Mouse (Mus musculus): ENCODE measurements around the gene Xaf1.
"Not testable (repeated sequence)": the region's sequence is repeated elsewhere in the genome, so short reads cannot be mapped to it uniquely, and the experiment has no call there.

The Xaf1 gene

DNA sequence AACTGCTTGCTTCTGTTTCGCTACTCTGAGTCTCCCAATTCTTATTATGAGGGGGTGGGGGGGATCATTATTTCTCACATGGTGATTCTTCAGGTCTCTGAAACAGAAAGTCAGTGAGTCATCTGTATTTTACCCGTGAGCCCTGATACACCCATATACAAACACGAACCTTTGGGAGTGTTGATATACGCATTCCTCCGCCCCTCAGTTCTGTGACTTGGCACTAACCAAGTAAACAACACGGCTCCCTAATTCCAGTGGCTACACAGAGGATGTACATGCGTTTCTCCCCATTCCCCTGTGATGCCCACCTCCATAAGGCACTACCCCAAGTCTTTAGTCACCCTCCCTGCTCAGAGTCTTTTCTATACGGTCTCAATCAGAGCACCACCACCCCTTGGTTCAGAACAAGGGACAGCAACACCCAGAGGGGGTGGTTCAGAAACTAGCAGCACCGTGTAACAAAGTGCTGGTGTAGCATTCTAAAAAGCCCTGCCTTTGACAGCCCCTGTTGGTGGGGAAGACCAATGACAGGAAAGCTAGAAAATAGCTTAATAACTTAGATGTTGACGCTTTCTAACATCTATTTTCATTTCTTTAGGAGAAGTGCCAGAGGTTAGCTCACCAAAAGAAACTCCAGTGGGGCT lies 10.0 kb downstream of the Xaf1 start:
- DNase-seq (ENCODE audit: low spot score in 2 of 2) = no peak

GRCm38 (mm10) chr11:72314151-72314895 lies 12.9 kb downstream of the Xaf1 start, which contains the start of gene Fbxo39:
Gene Fbxo39 (plus strand): TSS chr11:72314444.
- DNase-seq (ENCODE audit: low spot score in 2 of 2) = no peak

- DNase-seq (ENCODE audit: low spot score in 2 of 2) = no peak
These were observed 16.6 kb downstream of the Xaf1 start for GRCm38 (mm10) chr11:72318026-72318425.

- DNase-seq (ENCODE audit: low spot score in 2 of 2) = no peak
These were observed 23.0 kb downstream of the Xaf1 start for GRCm38 (mm10) chr11:72324431-72324830.

DNA sequence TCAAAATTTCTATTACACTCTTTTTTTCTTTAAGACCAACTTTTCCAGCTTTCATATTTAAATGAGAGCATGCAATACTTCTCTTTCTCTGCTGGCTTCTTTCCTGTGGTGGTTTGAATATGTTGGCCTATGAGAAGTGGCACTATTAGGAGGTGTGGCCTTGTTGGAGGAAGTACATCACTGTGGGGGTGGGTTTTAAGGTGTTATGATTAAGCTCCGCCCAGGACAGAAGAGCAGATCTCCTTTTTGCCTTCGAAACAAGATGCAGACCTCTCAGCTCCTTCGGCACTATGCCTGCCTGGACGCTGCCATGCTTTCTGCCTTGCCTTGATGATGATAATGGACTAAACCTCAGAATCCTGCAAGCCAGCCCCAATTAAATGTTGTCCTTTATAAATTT lies 24.3 kb downstream of the Xaf1 start:
- no peak for DNase-seq (ENCODE audit: low spot score in 2 of 2)

- no peak for DNase-seq (ENCODE audit: low spot score in 2 of 2)
These were observed 31.7 kb downstream of the Xaf1 start for GRCm38 (mm10) chr11:72332951-72333667.

GRCm38 (mm10) chr11:72334653-72335052 lies 33.2 kb downstream of the Xaf1 start:
- no peak for DNase-seq (ENCODE audit: low spot score in 2 of 2)

- no peak for DNase-seq (ENCODE audit: low spot score in 2 of 2)
These were observed 35.3 kb downstream of the Xaf1 start for GRCm38 (mm10) chr11:72336726-72337125.

DNA sequence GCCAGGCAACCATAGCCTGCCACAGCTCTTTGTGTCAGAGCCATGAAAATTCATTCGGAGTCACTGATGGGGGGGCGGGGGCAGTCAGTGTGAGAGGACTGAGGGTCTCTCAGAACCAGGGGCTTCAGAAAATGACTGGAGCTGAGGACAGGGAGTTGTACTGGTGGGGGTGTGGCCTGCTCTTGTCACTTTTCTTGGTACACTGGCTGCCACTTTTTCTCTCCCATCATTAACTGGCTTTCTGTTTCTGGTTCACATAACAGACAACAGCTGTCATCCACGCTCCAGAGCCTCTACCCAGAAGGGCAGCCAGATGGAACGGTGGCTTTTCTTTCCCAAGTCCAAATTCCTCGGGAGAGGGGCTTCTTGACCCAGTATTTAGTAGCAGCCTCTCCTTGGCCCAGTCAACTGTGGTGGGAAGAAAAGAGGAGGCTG lies 37.0 kb downstream of the Xaf1 start:
- no peak for DNase-seq (ENCODE audit: low spot score in 2 of 2)

DNA sequence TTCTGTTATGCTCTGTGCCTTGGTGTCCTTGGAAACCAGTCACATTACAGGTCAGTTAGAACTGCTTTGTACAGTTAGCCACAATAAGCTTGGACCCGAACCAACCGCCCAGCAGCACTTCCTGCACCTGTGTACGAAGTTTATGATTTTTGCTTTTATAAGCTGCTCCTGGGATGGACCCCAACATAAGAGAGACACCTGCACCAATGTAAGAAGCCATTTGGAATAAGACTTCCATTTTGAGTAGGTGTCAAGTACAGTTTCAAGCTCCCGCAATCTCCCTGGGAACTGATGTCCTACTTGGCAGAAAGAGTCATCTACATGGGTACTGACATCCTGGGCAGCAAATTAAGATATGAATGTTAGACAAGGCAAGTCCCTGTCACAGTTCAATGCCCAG lies 38.3 kb downstream of the Xaf1 start:
- no peak for DNase-seq (ENCODE audit: low spot score in 2 of 2)

DNA sequence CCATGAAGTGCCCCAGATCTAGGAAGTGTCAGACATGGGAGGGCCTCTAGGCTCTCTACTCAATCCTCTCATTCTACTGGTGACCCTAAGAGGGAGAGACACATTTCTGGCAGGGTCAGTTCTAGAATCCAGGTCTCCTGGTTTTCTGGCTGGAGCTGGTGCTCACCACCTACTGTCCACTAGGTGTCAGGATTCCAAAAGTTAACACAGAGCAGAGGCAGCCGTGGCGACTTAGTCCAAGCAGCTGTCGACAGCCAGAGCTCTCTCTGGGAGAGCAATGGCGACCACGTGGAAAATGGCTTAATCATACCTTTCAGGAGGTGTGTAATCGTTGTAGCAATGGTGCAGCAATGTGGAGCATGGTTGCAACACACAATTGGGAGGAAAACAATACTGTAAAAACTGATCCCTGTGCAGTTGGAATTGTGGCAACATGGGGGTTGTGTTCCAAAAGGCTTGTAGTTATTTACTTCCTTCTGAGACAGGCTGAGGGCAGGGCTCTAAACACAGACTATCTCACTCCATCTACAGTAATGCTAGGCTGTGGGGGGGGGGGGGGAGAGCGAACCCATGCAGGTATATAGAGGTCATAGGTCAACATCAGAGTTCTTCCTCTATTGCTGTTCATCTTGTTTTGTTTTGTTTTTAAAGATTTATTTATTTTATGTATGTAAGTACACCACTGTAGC lies 41.3 kb downstream of the Xaf1 start:
- peak in 1 of 2 experiments; percentile 20 for DNase-seq (ENCODE audit: low spot score in 2 of 2)

- not testable (repeated sequence) for DNase-seq (ENCODE audit: low spot score in 2 of 2)
These were observed 41.8 kb downstream of the Xaf1 start for GRCm38 (mm10) chr11:72343238-72343625.

DNA sequence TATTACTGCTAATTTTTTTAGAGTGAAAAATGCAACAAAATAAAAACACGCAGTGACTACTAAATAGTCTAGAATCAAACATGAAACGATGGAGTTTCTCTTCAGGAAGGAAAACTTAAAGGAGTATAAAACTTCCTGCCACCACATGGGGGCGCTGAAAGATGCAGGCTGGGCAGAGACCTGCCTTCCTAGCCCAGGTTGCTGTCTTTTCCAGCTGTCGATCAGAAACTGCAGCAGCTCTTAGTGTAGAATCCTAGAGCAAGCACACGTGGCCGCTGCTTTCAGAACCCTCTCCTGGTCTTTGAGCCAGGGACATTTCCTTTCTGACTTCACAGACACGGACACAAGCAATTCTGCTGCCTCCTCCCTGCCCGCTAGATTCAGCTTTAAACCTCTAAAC lies 42.5 kb downstream of the Xaf1 start:
- DNase-seq (ENCODE audit: low spot score in 2 of 2) = peak in 1 of 2 experiments; percentile 32

GRCm38 (mm10) chr11:72344486-72344885 lies 43.1 kb downstream of the Xaf1 start:
- DNase-seq (ENCODE audit: low spot score in 2 of 2) = no peak

DNA sequence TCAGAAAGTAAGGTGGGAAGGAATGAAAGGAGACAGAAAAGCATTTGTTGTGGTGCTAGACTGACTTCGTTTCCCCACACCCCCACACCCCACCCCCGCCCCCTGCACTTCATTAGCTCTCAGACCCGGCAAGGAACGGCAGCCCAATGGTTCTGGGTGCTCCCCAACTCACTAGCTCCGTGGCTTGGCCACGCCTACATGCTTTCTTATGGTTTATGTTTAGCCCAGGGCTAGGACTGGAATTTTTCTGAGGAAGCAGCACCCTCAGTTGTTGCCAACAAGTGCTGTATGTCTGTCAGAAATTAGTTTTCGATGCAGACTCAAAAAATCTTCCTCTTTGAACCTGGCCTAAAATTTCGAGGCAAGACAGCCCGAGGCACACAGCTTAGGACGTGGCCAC lies 47.1 kb downstream of the Xaf1 start:
- DNase-seq (ENCODE audit: low spot score in 2 of 2) = no peak

GRCm38 (mm10) chr11:72349016-72349415 lies 47.6 kb downstream of the Xaf1 start:
- no peak for DNase-seq (ENCODE audit: low spot score in 2 of 2)

DNA sequence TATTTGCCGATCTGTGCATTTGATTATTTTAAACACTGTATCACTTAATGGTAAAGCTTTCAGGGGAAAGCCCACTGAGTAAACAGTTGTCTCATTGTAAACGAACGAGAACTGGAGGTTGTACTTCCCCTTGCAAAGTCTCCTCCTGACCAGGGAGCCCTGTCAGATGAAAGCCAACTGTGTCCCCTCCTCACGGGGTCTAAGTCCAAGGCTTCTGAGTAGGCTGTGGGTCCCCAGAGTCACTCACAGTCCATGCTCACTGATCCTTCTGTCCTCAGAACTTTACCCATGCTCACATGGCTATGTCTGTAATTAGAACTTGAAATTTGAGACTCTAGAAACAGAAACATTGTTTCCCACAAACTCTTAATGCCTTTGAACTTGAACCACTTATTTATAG lies 48.2 kb downstream of the Xaf1 start:
- no peak for DNase-seq (ENCODE audit: low spot score in 2 of 2)

- no peak for DNase-seq (ENCODE audit: low spot score in 2 of 2)
These were observed 50.8 kb downstream of the Xaf1 start for GRCm38 (mm10) chr11:72352272-72352671.

- DNase-seq (ENCODE audit: low spot score in 2 of 2) = no peak
These were observed 51.8 kb downstream of the Xaf1 start for GRCm38 (mm10) chr11:72353186-72353585.

DNA sequence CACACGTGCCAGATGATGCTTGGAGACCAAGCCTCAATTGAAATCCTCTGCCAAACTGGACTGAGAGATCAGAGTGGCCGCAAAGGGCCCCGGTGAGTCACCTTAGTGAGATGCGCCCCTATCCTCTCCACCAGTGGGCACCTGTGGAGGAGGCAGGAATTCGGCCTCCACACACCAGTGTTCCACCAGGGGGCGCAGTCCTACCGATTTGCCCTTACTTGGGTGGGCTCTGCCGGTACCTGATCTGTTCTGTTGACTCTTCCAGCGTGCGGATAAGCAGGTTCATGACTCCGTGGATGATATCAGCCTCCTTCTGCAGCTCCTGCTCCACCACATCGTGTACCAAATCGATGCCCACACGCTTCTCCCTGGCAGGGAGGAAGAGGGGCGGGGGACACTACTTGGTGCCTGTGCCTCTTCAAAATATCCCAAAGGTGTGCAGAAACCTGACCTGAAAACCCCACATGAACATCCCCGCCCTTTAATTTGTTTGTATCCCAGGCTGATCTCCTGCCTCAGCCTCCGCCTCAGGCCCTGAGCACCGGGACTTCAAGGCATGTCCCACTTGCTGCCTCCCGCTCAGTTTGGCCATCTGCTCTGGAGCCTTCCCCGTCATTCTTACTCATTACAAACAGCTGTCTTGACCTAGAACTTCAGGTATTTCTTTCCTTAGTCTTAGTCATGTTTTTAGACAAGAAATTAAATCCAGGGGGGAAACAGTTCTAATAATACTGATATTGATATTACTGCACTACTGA lies 53.7 kb downstream of the Xaf1 start:
- peak; percentile 38 to 67 for DNase-seq (ENCODE audit: low spot score in 2 of 2)
